Comparison of ENCODE assay signal across 29 mouse cellular contexts in the genomic region with DNA sequence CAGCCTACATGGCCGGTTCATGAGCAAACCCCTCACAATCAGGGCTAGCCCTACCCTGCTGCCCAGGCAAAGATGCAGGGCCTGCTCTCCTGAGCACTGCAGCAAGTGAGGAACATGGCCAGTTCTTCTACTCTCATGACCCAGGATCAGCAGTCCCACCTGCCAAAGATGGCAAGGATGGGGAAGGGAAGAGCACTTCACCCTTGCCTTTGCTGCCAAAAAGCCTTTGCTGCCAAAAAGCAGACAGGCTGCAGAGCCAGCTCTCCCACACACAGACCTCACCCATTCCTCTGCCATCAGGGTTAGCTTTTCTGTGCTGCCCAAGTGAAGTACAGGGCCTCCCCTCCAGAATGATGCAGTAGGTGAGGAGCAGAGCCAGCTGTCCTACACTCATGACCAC.
DNase-seq lines count a peak whose midpoint lies in the region; ATAC-seq and TF ChIP-seq lines count a peak whose summit lies in the region.
"Had no signal": no experiment of that assay in that cellular context is flagged by ENCODE, and none has a peak within 500 bp of the region (broad histone marks: within the 10 kb centered on the region; RNA-seq: fewer than 3 reads in every experiment).

No protein-coding gene starts in this region.

- no peaks in the 10 kb centered on the region for H3K36me3 ChIP-seq in forebrain, postnatal 0 days (ENCODE audit: insufficient read depth)
- H3K36me3 ChIP-seq: heart, embryonic 10.5 days; hindbrain, embryonic 12.5 days; limb, embryonic 13.5 days; lung, embryonic 15.5 days; midbrain, embryonic 13.5 days; neural tube, embryonic 15.5 days; stomach, embryonic 15.5 days had no signal

- H3K4me1 ChIP-seq in forebrain, postnatal 0 days (ENCODE audit: insufficient read depth): no peaks in the 10 kb centered on the region
- H3K4me1 ChIP-seq: heart, embryonic 10.5 days; hindbrain, embryonic 12.5 days; lung, embryonic 15.5 days; neural tube, embryonic 15.5 days; stomach, embryonic 15.5 days had no signal

- no peaks in the 10 kb centered on the region for H3K9me3 ChIP-seq in forebrain, postnatal 0 days (ENCODE audit: low read length)
- H3K9me3 ChIP-seq: heart, embryonic 10.5 days; hindbrain, embryonic 12.5 days; lung, embryonic 15.5 days; midbrain, embryonic 13.5 days; neural tube, embryonic 15.5 days; stomach, embryonic 15.5 days had no signal

- no peak for TF ChIP-seq CTCF in forebrain, postnatal 0 days (IDR thresholded peaks at IDR 0.05; ENCODE audit: low read depth)

- H3K27ac ChIP-seq in forebrain, postnatal 0 days (ENCODE audit: low read depth, low read length): no peak overlapping the region
- H3K27ac ChIP-seq: heart, embryonic 10.5 days; hindbrain, embryonic 12.5 days; limb, embryonic 13.5 days; lung, embryonic 15.5 days; midbrain, embryonic 13.5 days; neural tube, embryonic 15.5 days; stomach, embryonic 15.5 days had no signal

- H3K27me3 ChIP-seq in forebrain, postnatal 0 days (ENCODE audit: insufficient read depth, low read length): no peaks in the 10 kb centered on the region
- H3K27me3 ChIP-seq: CH12.LX; hindbrain, embryonic 12.5 days; lung, embryonic 15.5 days; midbrain, embryonic 13.5 days; neural tube, embryonic 15.5 days; stomach, embryonic 15.5 days had no signal

- WGBS in forebrain, postnatal 0 days: 86% methylated on average over 1 of the region's 1 CpGs

- H3K9ac ChIP-seq in forebrain, postnatal 0 days: no peak overlapping the region
- H3K9ac ChIP-seq: hindbrain, embryonic 12.5 days; limb, embryonic 13.5 days; lung, embryonic 15.5 days; midbrain, embryonic 13.5 days; neural tube, embryonic 15.5 days; stomach, embryonic 15.5 days had no signal

- H3K4me3 ChIP-seq in forebrain, postnatal 0 days (ENCODE audit: low read depth, low read length): no peak overlapping the region
- H3K4me3 ChIP-seq: erythroblast, embryonic 14.5 days; heart, embryonic 10.5 days; hindbrain, embryonic 12.5 days; limb, embryonic 13.5 days; lung, embryonic 15.5 days; midbrain, embryonic 13.5 days; neural tube, embryonic 15.5 days; stomach, embryonic 15.5 days had no signal

- ATAC-seq in cerebellum, adult (ENCODE audit: insufficient number of reproducible peaks, low FRiP score, low TSS enrichment): peak; percentile 71
- no peak for ATAC-seq in forebrain, postnatal 0 days
- ATAC-seq: midbrain, embryonic 13.5 days had no signal

- DNase-seq in cerebellum, postnatal 4 days (ENCODE audit: low spot score in 2 of 2): no peak
- peak; percentile 49 for DNase-seq in brain, adult 2 months (ENCODE audit: low read depth, low spot score)
- DNase-seq in cerebellum, adult 8-10 months: peak; percentile 5
- peak; percentile 60 to 72 for DNase-seq in cerebellum, postnatal 25 days
- DNase-seq in adrenal gland, adult 8-10 months: no peak
- DNase-seq in forebrain, postnatal 0 days: no peak
- DNase-seq in natural killer cell, adult 2 months (ENCODE audit: low spot score in 2 of 2): no peak
- DNase-seq: adrenal gland, postnatal 10 days; gastrocnemius, postnatal 25 days; heart, adult 11 months; heart, postnatal 36 days; kidney, adult 11 months; kidney, postnatal 14 days; layer of hippocampus, adult 9-11 months; retina, postnatal 1 day; right cerebral cortex, postnatal 25 days; thymus, adult 2 months; thymus, postnatal 36 days had no signal

- no peak overlapping the region for H3K4me2 ChIP-seq in forebrain, postnatal 0 days (ENCODE audit: low read depth)
- H3K4me2 ChIP-seq: hindbrain, embryonic 12.5 days; limb, embryonic 13.5 days; liver, embryonic 11.5 days; lung, embryonic 15.5 days; midbrain, embryonic 13.5 days; neural tube, embryonic 15.5 days; stomach, embryonic 15.5 days had no signal

Comparison
In these comparisons a context has a peak if more than half of its experiments do, and no peak if none do; other contexts are left out.
1. DNase-seq: peak in brain, adult 2 months (single experiment), cerebellum, adult 8-10 months (single experiment) and cerebellum, postnatal 25 days (2 of 2); none in cerebellum, postnatal 4 days (0 of 2), adrenal gland, adult 8-10 months (single experiment), forebrain, postnatal 0 days (single experiment) and natural killer cell, adult 2 months (0 of 2).